Mouse (Mus musculus): ENCODE data around the gene Hook2.

Gene Hook2

DNA sequence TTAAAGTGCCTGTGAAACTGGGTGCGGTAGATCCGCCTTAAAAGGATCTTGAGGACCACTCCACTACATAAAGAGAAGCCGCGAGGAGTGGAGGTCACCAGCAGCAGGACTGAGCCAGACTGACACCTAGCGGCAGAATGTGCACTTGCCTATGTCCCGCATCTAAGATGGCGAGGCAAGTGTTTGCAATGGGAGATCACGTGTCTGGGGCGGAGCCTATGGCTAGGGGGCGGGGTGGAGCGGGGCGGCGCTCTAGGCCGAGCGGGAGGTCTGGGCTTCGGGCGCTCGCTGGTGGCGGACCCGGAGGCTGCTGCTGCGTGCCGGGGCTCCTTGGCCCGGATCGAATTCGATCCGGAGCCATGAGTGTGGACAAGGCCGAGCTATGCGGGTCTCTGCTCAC is at the start of gene Hook2:
Gene Hook2, plus strand, starts transcription at position 255 of the 400 bp plus-strand sequence.
- peak; percentile 96 for DNase-seq (ENCODE audit: low spot score)

- no peak for DNase-seq (ENCODE audit: low spot score)
These were observed 46.7 kb upstream of the Hook2 start for GRCm38 (mm10) chr8:84943699-84944098.

DNA sequence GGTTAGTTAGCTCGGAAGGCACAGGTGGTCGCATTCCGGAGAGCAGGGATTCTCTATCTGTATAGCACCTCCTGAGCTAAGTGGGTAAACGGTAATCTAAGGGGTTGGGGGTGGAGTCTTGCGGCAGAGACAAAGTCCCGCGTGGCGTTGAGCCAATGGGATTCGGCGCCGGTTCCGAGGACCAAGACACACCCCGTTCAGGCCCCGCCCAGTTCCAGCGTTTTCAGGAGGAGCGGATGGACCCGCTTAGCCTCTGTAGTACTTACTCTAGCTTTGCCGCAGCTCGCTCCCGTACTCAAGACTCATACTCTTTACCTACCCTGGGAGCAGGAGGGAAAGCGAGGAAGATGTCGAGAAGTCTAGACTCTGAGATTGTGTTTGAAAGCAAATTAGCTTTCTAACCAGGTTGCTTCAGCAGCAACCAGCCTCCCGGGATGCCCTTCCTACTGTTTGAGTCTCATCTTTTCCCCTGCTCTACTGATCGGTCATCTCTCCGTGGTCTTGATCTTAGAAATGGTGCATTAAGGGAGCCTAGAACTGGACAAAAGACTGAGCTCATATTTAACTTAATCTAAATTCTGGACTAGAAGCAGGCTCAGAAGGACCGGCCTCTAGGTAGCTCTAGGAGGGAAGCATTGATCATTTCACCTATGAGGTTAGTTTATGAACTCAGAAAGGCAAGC is 45.8 kb upstream of the Hook2 start:
- no peak for DNase-seq (ENCODE audit: low spot score)

- DNase-seq (ENCODE audit: low spot score): no peak
These were observed 45.2 kb upstream of the Hook2 start for GRCm38 (mm10) chr8:84945235-84945632.

GRCm38 (mm10) chr8:84945633-84946527 is 44.5 kb upstream of the Hook2 start:
- DNase-seq (ENCODE audit: low spot score): no peak

- DNase-seq (ENCODE audit: low spot score): no peak
These were observed 43.7 kb upstream of the Hook2 start, which contains the start of gene Rtbdn for GRCm38 (mm10) chr8:84946528-84947240. Gene Rtbdn, plus strand, starts transcription at chr8:84946991.

DNA sequence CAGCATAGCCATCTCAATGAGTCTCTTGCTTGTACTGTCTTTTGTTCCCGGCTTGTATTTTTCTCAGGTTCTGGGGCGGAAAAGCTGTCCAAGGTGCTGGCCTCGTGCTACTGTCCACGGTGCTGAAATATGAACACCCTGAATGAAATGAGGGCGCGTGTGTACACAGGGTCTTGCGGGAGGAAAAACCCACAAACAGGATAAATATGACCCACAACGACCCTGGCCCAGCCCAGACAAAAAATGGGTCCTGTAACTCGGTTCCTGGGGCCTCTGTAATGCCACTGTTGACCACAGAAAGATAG is 43.2 kb upstream of the Hook2 start:
- DNase-seq (ENCODE audit: low spot score): no peak

DNA sequence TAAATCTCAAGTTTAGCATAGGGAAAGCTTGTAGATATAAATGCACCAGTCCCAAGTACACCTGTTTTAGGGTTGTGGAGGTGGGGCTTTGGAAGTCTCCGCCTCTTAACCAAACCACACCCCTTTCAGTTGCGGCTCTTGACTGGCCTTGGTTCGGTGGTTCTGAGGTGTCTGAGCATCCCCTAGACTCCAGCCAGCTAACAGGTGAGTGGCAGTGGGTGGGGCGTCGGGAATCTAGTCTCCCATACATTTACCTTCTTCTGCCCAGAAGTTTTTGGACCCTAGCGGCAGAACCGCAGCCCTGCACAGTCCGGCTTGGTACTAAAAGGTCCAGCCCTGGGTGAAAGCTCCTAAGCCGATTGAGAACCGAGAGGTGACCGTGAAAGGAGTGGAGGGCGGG is 40.6 kb upstream of the Hook2 start:
- no peak for DNase-seq (ENCODE audit: low spot score)

GRCm38 (mm10) chr8:84952612-84953255 is 37.7 kb upstream of the Hook2 start:
- DNase-seq (ENCODE audit: low spot score): no peak

- no peak for DNase-seq (ENCODE audit: low spot score)
These were observed 33.6 kb upstream of the Hook2 start for GRCm38 (mm10) chr8:84956768-84957167.

DNA sequence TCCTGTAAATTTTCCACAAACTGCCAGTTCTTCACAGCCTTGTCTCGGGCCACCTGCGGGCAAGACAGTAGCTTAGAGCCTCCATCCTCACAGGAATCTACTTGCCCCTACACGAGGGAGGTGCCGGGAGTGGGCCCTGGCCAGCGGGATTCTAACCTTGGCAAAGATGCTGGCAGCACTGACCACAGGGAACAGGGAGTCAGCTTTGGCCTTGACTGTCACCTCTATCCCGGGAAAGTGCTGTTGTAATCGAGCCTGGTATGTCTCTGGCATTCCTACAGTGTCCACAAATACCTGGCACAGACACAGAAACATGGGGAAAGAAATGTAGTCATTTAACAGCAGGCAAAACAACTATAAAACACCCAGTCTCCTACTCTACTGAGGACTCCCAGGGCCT is 30.6 kb upstream of the Hook2 start:
- DNase-seq (ENCODE audit: low spot score): no peak

DNA sequence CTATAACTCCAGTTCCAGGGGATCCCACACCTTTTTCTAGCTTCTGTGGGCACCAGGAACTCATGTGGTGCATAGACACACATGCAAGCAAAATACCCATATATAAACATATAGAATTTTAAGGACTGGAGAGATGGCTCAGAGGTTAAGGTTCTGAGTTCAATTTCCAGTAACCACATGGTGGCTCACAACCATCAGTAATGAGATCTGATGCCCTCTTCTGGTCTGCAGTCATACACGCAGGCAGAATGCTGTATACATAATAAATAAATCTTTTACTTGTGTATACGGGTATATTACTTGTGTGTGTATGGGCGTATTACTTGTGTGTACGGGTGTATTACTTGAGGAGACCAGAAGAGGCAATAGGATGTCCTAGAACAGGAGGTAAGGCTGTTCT is 26.5 kb upstream of the Hook2 start:
- DNase-seq (ENCODE audit: low spot score): no peak

DNA sequence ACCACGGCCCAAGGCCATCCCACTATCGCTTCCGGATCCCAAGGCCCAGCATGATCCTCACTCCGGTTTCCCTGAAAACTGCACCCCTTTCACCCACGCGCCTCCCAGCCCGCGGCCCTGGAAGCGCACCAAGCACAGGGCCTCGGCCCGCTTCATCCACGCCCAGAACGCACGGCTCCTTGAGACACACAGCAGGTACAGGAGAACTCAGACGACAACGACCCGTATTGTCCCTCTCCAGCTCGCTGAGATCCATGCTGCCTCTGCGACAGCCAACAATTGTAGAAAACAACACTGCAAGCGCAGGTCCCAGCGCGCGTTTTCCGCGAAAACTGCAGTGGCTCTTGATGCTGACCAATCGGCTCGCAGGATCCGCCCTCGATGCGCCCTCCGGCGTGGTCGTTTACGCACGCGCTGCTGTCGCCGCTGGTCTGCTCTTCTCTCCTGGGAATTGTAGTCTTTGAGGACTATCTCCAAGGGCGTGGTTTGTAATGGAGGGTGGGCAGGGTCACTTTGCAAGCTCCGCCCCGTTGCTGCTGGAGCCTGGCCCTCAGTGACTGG is 24.6 kb upstream of the Hook2 start:
- DNase-seq (ENCODE audit: low spot score): no peak

- no peak for DNase-seq (ENCODE audit: low spot score)
These were observed 23.8 kb upstream of the Hook2 start for GRCm38 (mm10) chr8:84966603-84967002.

GRCm38 (mm10) chr8:84967532-84968304 is 22.7 kb upstream of the Hook2 start:
- DNase-seq (ENCODE audit: low spot score): no peak

- no peak for DNase-seq (ENCODE audit: low spot score)
These were observed 21.8 kb upstream of the Hook2 start for GRCm38 (mm10) chr8:84968650-84969049.

DNA sequence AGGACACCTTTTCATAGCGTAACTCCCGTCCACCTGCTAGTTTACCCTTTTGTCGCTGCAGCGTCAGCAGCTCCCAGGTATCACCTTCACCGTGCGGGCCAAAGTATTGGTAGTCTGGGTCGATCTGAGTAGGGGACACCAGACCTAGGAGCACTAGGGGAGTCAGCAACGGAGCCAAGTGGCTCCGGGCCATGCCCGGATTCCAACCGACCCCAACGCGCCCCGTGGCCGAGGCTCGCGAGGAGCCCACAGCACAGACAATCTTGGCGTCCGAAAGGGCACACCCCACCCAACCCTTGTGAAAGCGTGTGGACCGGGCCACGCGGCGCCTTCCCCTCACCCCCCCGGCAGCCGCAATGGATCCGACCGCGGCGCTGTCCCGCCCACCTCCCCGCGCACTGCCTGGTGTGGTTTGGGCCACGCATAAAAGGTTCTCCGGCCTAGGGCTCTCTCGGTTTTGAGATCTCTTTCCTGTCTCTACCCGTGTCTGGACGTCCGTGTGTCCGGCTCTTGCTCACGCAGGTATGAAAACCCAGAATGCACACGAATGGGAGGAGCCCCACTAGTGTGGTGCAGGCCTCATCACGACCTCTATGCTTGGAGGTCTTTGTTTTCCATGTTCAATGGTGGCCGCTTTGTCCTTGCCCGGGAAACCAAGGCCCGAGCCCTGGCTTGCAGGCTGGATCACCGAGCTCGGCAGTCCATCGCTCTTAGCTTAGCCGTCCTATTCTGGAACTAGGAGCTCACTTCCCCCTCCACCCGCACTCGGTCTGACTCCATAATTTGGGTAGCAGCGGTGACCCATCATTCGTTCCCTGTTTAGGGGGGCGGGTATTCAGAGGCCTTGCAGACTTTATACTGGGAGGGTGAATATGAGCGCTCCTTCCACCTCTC is 20.9 kb upstream of the Hook2 start, which contains the start of the genes Gm49661, Prdx2 and Rnaseh2a:
Gene Gm49661, minus strand, starts transcription at position 193 of the 894 bp plus-strand sequence.
Gene Prdx2, plus strand, starts transcription at position 347 of the 894 bp plus-strand sequence.
Gene Rnaseh2a, minus strand, starts transcription at position 527 of the 894 bp plus-strand sequence.
- DNase-seq (ENCODE audit: low spot score): no peak

DNA sequence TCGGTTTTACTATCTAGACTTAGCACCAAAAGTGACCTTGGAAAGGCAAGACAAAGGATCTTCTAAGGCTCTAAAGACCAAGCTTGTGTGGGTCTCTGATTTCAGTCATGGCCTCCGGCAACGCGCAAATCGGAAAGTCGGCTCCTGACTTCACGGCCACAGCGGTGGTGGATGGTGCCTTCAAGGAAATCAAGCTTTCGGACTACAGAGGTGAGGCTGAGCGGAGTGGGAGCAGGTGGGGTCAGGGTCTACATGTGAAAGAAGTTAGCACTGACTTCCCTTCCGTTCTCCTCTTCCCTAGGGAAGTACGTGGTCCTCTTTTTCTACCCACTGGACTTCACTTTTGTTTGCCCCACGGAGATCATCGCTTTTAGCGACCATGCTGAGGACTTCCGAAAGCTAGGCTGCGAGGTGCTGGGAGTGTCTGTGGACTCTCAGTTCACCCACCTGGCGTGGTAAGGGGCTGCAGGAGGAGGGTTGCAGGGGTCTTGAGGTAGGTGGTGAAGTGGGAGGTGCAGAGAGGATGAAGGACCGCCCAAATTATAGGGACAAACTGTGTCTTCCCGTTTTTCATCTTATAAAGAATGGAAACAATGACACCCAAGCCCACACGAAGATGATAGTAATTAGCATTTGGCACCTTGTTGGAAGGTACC is 20.1 kb upstream of the Hook2 start:
- DNase-seq (ENCODE audit: low spot score): no peak

GRCm38 (mm10) chr8:84970913-84971312 is 19.5 kb upstream of the Hook2 start:
- no peak for DNase-seq (ENCODE audit: low spot score)

Measured in layer of hippocampus, adult 9-10 months (tissue).